Mouse (Mus musculus) G1E-ER4 (cell line): ENCODE results near the gene Selenov. TPM values are rescaled to one million over a fixed set of nuclear protein-coding genes. Genes with fewer than 3 reads are reported as not detected.

Experiments
- GATA1 ChIP-seq: IDR thresholded peaks from one replicate; pipeline ENCODE4 v1.8.0; 2012; ENCODE audit warnings: low read length, inconsistent platforms
- polyA plus RNA-seq: library from polyadenylated mRNA; stranded (reverse); fragments of >175 nt; gene quantifications from 2 replicates; pipeline ENCODE4 v1.2.3, GENCODE M21; 2012

The Selenov gene
- polyA plus RNA-seq = not detected in 2 replicates

DNA sequence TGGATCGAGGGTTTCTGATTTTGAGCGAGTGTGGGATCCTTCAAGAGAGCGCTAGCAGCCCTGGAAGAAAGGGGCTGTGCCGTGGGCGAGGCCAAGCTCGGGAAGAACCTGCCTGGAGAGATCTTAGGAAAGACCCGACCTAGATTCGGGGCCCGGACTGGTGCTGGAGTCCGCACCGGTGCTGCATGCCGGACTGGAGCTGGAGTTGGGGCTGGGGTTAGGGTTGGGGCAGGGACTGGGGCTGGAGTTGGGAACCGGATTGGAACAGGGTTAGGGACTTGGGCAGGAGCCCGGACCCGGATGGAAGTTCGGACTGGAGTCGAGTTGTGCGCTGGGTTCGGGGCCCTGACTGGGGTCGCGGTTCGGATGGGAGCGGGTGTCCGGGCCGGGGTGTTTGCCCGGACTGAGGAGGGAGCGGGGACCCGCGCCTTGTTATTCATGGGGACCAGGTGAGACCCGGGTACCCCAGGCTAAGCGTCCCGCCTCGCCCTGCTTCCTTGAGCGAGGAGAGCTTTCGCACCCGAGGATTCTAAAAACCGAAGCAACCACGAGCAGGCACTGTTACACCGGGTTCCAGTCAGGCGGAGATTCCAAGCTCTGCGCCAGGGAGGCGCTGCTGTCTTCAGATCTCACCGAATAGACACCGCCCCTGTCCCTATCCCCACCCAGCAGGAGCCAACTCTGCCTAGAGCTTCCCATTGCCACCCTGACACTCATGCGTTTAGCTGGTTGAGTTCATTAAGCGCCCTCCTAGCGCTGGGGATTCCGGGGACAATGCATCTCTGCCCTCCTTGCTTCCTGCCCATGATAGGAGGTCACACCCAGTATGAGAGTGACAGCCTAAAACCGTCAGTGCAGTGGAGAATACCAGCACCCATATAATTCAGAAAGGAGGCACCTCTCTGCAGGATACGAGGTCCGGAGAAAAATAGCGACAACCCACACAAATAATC lies at the start of gene Selenov:
Gene Selenov (minus strand): TSS at position 549 of the 953 bp plus-strand sequence.
- no peak for TF ChIP-seq GATA1

DNA sequence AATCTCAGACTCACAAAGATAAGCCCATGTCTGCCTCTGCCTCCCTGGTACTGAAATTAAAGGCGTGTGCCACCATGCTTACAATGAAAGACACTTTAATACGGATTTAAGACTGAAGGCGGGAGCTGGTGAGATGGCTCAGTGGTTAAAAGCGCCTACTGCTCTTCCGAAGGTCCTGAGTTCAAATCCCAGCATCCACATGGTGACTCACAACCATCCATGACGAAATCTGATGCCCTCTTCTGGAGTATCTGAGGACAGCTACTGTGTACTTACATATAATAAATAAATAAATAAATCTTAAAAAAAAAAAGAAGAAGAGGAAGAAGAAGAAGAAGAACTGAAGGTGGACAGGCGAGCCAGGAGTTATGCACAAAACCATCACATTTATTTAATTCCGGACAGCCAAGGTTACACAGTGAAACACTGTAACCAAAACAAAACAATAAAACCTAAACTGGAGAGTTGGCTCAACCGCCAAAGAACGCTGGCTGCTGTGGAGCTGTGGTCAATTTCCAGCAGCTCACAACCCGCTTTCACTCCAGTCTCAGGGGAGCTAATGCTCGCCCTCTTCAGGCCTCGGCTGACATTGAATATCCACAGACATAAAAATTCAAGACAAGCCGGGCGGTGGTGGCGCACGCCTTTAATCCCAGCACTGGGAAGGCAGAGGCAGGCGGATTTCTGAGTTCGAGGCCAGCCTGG lies 48.4 kb upstream of the Selenov start:
- TF ChIP-seq GATA1 = no peak

DNA sequence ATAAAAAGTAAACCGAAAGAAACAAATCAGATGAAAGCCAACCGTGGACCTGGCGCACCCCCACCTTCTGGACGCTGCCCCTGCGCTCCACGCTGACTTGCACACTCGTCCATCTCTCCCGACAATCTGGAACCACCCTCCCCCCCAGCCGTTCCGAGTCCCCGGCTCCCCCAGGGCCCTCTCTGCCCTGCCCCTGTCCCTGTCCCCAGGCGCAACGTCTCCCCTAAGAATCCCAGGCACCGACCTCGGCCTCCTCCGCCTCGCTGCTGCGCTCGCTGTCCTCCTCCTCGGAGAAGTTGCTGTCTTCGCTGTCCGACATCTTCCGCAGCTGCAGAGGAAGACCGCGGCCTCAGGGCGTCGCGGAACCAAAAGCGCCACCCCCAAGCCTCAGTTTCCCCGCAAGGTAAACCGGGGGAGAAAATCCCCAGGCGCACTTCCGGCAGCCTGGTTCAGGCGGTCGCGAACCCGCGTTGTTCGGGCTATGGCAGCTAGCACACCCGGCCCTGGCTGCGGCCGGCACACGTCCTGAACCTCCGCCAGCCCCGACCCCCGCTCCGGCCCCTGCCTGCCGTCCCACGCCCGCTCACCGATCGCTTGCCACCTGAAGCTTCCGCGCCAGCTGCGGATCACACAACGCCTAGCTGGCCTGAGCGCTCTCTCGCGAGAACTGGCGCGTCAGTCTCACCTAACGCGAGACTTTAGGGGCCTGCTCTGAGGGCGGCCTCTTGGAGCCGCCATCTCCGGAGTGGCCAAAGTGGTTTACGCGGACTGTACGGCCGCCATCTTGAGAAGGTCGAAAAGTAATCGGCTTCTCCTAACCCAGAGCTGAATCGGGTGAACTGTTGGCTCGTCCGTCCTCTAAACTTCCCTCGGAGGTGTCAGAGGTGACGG lies 47.4 kb upstream of the Selenov start, which contains the start of gene Supt5:
Gene Supt5 (minus strand): TSS at position 639 of the 891 bp plus-strand sequence.
- no peak for TF ChIP-seq GATA1

DNA sequence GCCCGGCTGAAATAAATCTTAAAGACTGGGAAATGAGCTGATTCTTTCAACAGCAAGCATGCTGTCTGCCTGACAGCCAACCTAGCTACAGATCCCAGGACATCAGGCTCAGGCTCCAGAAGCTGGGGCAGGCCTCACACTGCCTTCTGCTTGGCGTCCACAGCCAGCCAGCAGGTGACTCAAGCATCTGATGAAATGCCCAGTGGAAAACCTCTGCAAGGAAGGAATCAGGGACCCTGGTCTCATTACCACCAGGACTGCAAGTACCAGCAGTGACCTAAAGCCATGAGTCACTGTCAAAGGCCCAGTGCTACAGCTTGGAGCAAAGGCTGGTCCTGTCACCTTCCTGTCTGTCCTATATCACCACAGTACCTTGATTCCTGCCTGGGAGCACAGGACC lies 44.5 kb upstream of the Selenov start:
- TF ChIP-seq GATA1 = no peak

DNA sequence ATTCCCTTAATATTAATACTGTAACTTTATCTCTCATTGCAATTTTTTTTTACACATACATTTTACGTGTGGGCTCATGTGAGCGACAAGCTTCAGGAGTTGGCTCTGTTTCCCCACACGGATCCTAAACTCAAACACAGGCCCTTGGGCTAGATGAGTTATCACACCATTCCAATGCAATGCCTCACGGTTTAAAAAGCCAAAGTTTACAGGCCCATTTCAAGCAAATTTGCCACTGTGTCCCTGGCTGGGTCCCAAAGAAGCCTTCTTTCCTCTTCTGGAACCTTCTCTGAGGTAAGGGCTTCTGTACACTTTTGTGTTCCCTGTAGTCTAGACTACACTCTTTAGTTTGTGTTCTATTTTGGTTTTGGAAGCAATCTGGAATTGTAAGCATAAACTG lies 43.5 kb upstream of the Selenov start:
- no peak for TF ChIP-seq GATA1

DNA sequence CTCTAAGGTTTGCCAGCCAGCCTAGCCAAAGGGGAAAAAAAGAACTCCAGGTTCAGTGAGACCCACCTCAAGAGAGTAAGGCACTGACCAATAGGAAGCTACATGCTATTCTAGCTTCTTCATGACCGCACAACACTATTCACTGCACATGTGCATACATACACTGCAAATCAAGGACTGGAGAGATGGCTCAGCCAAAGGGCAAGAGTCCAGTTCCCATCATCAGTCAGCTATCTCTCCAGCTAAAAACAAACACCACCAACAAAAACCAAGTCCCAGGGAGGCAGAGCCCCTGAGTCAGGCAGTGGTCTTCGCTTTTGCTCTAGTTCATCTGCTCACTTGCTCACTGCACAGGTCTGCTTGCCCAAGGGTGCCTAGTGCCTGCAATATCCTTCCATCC lies 37.3 kb upstream of the Selenov start:
- no peak for TF ChIP-seq GATA1

DNA sequence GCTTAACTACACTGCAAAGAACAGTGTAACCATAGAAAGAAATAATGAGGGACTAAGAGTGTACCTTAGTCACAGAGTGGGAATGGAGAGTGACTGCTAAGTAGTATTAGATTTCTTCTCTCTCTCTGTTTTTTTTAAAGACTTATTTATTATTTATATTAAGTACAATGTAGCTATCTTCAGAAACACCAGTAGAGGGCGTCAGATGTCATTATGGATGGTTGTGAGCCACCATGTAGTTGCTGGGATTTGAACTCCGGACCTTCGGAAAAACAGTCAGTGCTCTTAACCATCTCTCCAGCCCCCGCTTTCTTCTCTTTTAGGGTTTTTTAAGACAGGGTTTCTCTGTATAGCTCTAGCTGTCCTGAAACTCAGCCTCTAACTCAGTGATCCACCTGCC lies 35.5 kb upstream of the Selenov start:
- no peak for TF ChIP-seq GATA1

DNA sequence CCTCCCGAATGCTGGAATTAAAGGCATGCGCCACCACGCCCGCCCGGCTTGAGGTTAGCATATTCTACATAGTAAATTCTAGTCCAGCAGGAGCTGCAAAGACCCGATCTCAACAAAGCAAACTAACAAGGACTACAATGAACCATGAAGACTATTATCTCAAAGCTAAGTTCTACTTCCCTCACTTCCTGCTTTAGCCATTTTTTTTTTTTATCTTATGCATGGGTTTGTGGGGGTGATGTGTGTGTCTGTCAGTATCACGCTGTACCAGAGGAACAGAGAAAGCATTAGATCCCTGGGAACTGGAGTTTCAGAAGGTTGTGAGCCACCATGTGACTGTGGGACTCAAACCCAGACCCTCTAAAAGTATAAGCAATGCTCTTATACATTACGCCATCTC lies 34.3 kb upstream of the Selenov start:
- no peak for TF ChIP-seq GATA1

DNA sequence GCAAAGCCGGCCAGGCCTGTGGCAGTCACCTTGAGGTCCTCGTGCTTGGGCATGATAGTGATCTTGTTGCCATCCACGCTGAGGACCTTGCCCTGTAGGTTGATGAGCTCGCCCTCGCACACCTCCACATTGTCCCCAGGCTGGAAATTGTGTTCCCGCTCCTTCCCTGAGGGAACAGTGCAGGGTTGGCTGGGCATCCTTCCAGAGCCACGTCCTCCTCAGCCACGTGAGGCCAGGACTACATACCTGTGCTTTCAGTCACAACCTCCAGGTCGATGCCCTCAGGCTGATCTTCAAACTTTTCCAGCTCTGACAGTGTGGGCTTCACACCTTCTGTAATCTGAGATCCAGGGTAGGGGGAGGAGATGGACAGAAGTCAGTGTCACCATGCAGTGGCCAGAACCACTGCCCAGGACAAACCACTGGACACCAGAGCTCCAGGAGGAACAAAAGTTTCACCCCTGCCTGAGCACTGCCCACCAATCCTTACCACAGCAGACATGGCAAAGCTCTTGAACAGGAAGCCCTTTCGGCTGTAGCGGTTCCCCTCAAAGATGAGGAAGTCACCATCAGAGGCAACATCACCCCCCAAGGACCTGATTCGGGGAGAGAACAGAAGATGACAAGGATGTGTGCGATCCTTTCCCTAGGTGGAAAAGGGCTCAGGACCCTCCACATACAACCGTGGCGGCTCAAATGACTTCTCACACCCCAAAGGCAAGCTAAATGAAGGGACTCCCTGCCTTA lies 31.2 kb upstream of the Selenov start:
- TF ChIP-seq GATA1 = no peak

DNA sequence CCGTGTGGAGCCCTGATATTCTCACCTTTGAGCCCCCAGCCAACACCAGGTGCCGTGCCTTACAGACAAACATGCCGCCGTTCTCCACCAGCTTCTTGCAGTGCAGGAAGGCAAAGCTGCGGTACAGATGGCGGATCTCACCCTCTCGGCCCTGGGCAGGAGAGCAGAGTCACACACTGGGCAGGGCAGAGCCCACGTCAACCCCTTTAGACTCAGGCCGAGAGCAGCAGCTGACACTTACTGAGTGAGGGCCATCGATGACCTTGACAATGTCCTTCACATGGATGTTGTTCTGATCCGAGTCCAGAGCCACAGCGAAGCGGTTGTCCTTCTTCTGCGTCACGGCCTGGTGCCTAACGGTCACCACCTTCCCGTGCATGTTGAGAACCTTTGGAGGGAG lies 27.7 kb upstream of the Selenov start:
- TF ChIP-seq GATA1 = no peak

DNA sequence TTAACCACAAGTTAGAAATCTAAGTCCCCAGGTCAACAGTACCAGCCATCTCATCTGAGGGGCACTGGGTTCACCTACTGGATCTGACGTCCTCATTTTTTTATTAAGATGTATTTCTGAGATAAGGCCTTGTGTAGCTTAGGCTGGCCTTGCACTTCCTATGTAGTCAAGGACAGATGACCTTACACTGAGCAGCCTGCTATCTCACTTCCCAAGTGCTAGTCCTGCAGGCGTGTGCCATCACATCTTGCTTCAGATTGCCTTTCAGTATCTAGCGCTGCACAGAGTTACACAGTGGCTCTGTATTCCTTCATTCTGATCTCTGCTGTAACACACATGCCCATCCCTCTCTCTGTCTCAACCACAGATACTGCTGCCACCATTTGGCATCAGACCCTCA lies 27.1 kb upstream of the Selenov start:
- TF ChIP-seq GATA1 = no peak

DNA sequence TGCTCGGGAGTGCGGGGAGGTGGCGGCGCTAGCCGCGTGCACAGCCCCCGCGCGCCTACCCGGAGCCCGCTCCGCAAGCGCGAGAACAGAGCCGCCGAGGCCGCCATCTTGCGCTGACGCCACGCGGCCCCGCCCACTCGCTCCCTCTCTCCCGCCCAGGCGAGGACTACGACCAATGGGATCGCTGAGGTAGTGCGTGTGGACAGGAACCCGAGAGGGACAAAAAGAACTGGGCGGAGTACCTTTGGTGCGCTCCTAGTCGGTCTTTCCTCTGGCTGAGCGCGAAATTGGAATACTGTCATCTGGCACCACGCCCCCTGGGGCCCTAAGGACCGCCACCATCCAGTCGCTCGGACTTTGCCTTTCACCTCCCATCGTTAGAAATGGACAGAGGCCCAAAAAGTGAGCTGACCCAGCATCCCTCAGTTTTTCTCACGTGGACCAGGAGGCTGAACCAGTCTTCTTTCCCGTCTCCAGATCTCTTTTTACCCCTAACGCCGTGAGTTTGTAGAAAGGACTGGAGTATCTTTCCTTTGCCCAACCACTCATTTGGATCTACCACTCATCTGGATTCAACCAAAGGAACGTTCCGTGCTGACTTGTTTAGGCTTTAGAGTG lies 21.0 kb upstream of the Selenov start, which contains the start of gene Timm50:
Gene Timm50 (minus strand): TSS at position 147 of the 618 bp plus-strand sequence.
- no peak for TF ChIP-seq GATA1

DNA sequence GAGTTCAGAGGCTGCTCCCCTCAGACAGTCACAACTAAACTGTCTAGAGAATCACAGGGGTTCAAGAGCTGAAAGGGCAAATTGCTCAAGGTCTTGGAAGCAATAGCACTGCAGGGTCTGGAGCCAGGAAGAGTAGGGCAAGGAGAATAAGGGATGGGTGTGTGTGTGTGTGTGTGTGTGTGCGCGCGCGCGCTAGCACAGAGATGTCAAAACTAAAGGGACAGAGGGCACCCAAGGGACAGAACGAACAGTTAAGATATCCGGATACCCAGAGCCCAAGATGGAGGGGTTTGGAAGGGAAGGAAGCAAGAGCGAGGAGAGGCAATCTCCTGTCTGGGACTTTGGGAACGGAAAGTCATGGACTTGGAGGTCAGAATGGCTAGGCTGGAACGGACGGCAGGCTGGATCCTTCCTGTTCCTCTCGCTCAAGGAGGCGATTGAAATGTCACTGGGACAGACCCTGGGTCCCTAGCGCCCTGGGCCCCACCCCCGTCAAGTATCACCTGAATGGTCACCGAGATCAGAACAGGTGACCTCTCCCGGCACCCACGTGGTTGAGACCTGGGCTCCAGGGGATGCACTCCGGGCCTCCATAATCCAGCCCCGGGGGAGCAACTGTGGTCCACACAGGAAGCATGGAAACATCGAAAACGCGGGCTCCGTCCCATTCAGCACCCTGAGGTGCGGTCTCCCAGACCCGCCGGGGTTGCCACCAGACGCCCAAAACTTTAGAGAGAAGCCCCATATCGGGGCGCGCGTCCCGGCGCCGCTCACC lies 20.4 kb upstream of the Selenov start:
- no peak for TF ChIP-seq GATA1
